Mouse (Mus musculus): ENCODE data around the gene Wars2.

Gene Wars2

GRCm38 (mm10) chr3:99247586-99247985 is 106.7 kb downstream of the Wars2 start:
- DNase-seq (ENCODE audit: extremely low read depth, low read depth, low spot score): no peak

- no peak for DNase-seq (ENCODE audit: extremely low read depth, low read depth, low spot score)
These were observed 107.3 kb downstream of the Wars2 start for GRCm38 (mm10) chr3:99247996-99248801.

DNA sequence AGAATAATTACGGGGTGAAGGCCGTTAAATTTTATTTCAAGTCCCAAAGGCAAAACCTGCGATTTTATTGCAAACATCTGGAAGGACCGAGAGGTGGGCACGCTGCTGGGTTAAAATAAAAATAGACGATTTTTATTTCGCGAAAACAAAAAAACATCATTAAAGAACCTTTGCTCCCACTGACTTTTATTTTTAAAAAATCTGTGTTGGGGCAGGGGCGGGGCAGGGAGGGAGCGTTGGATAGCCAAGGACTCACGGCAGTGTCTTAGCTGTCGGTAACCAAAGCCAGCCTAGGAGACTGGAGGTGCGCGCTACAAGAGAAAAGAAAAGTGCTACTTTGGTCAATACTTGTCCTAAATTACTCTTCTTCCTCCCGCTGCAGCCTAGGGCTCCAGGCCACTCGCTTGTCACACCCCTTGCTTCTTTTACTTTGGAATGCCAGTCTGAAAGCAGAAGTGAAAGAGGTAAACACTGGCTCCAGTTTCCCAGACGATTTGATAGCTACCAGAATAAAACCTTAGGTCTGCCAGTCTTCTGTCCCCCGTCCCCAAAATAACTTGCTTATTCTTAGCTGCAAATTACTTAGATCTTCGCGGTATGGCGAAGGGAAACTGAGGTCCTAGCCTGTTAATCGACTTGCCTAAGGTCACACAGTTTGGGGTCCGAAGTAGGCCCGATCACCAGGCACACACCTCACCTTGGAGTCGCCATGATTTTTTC is 108.1 kb downstream of the Wars2 start:
- DNase-seq (ENCODE audit: extremely low read depth, low read depth, low spot score): no peak

- DNase-seq (ENCODE audit: extremely low read depth, low read depth, low spot score): no peak
These were observed 108.6 kb downstream of the Wars2 start for GRCm38 (mm10) chr3:99249551-99249870.

DNA sequence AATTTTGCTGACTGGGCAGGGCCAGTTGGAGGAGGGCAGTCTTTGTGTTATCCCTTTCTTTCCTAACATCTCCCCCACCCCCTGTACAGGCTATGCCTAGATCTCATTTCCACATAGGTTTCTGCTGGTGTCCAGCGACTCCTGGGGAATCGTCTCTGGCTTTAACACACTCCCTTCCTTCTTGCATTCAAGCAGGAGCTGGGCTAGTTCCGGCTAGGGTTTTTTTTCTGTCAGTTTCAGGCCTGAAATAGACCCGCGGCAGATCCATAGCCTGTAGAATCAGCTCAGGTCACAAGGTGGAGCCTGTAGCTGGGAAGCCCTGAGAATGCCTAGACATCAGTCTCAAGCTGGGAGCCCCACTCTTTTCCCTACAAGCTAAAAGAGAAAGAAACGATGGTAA is 109.0 kb downstream of the Wars2 start:
- no peak for DNase-seq (ENCODE audit: extremely low read depth, low read depth, low spot score)

- no peak for DNase-seq (ENCODE audit: extremely low read depth, low read depth, low spot score)
These were observed 110.7 kb downstream of the Wars2 start for GRCm38 (mm10) chr3:99251271-99252165.

- no peak for DNase-seq (ENCODE audit: extremely low read depth, low read depth, low spot score)
These were observed 111.7 kb downstream of the Wars2 start for GRCm38 (mm10) chr3:99252461-99253091.

DNA sequence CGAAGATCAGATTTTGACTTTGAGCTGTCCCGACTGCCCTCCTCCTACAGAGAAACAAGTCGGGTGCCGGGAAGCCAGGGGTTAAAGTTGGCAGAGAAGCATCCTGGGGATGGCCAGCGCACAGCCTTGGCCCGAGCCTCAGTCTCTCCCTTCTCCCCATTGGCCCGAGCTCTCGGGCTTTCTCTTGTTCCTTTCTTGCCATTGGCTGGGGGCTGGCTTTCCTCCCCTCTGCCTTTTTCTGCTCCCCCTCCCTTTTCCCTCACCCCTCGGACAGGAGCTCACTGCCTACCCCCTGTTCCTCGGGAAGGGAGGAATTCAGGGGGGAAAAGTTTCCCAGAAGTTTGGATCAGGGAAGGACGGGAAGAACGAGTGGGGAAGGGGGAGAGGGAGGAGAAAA is 112.2 kb downstream of the Wars2 start:
- no peak for DNase-seq (ENCODE audit: extremely low read depth, low read depth, low spot score)

GRCm38 (mm10) chr3:99253497-99254451 is 112.9 kb downstream of the Wars2 start:
- DNase-seq (ENCODE audit: extremely low read depth, low read depth, low spot score): no peak

GRCm38 (mm10) chr3:99254559-99255151 is 113.8 kb downstream of the Wars2 start:
- DNase-seq (ENCODE audit: extremely low read depth, low read depth, low spot score): no peak

DNA sequence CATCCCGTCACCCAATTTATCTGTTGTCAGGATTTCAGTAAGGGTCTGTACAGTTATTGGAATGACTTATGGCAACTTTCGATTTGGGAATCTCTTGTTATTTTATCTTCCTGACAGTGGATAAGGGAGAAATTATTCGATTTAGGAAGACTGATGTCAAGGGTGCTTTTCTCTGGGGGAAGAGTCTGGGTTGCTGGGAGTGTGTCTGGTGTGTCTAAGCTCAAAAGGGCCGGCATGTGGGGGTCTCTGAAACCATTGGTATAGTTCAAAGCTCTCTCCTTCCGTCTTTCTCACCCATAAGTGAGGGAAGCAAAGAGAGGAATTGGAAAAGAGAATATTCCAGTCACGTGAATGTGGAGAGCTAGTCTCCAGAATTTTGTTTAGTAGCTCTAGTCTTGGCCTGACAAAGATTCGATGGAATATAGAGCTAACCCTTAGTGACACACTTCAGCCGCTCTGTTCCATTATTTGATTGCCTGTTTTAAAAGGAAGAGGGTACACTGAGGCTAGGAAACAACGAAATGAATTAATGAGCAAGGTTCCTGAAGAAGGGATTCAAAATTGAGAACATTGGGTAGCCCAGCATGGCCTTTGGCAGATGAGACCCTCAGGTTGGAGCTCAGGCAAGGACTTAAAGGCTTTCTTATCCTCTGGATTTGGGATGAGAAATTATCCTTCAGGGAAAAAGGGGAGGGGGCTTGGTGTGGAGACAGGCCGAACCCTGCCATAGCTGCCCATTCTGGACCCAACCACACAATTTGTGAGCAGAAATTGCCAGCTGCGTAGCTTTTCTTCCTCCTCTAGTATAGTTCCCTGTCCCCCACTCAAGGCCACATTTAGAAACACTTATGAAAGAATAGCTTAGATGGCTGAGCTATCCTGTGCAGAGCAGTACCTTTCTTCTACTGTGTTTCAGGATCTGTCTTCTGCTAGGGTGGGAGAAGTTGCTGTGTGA is 114.8 kb downstream of the Wars2 start:
- no peak for DNase-seq (ENCODE audit: extremely low read depth, low read depth, low spot score)

- no peak for DNase-seq (ENCODE audit: extremely low read depth, low read depth, low spot score)
These were observed 115.5 kb downstream of the Wars2 start for GRCm38 (mm10) chr3:99256366-99256750.

GRCm38 (mm10) chr3:99256766-99257165 is 115.9 kb downstream of the Wars2 start:
- DNase-seq (ENCODE audit: extremely low read depth, low read depth, low spot score): no peak

DNA sequence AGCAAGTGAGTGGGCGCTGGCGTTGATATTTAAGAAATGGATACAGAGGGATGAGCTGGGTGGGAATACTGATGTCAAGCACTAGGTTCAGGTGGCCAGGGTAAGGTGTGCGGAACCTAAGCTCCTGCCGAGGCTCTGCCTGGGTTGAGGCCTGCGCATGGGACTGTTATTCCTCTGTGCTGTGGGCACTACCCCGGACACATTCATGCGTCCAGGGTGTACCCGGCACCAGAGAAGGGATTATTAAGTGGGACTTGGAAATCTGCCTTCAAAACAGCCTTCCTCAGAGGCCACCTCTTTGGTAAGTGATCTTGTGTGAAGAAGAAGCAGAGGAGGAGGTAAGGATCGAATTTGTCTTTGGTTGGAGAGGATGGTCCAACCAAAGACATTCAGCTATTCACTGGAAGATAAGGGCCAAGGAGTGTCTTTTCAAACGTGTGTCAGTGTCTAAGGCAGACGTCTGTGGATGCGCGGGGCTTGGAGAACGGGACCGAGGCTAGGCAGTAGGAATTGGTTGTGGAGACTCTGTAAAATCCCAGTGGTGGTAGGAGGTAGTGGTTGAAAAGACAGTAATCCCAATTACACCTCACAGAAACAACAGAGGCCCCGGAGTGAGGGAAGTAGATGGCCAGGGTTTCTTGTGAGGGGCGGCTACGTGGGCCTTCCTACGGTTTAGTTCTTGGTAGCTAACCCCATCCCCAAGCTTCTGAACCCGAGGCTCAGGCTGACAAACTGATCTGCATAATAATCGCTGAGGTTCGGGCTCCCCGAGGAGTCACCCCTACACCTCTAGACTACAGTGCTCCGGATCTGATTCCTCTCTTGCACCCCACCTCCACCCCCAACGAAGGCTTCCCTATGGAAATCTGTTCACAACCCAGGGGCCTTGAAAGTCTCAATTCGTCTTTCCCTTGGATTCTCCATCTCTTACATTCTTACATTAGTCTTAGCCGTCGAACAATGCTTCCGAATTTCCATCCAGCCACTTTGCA is 117.0 kb downstream of the Wars2 start:
- no peak for DNase-seq (ENCODE audit: extremely low read depth, low read depth, low spot score)

DNA sequence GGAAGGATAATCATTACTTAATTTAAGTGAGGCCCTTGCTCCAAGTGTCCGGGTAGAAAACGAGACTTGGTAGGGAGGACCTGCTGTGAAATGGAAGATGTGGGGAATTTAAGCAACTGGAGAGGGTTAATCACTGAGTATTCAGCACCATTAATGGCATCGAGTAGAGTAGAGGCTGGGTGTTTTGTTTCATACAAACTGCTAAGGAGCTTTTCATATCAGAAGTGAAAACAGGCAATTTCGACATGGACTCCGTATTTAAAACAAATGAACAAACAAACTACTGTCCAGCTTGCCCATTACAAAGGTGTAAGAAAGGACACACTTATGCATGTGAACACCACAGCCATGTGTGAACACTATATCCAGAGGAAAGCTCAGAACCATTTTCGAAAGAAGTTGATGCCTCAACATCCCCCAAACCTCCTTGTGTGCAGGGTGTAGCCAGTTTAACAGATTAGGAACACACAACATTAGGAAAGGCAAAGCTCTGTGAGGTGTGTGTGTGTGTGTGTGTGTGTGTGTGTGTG is 118.9 kb downstream of the Wars2 start:
- DNase-seq (ENCODE audit: extremely low read depth, low read depth, low spot score): no peak

DNA sequence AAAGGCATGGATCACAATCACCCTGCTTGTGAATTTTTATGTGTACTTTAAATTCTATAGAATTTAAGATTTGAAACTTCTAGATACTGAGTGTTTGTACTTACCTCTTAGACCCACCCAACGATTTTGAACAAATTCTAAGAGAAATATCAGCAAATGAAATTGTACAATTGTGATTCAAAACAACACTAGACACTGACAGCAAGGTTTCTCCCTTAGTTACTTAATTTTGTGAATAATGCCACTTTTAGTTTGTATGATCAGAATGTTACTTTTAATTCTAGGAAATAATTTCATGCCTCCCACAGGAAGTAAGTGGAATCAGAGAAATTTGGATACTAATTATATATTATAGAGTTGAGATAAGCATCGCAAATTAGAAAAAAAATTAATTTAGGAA is 119.5 kb downstream of the Wars2 start:
- no peak for DNase-seq (ENCODE audit: extremely low read depth, low read depth, low spot score)

GRCm38 (mm10) chr3:99261371-99261791 is 120.5 kb downstream of the Wars2 start:
- DNase-seq (ENCODE audit: extremely low read depth, low read depth, low spot score): no peak
